Mouse (Mus musculus) intestine, embryonic 14.5 days (tissue): ENCODE results near the gene Usp5. TPM values are rescaled to one million over a fixed set of nuclear protein-coding genes. Genes with fewer than 3 reads are reported as not detected.

Source experiments
- ATAC-seq: fragments of 200-750 bp; cut with Nextera tagmentation; replicated peaks from 2 replicates; pipeline ENCODE4 v1.8.0; 2017; ENCODE audit warnings: low read depth, moderate number of reproducible peaks, moderate TSS enrichment, moderate library complexity; ENCODE audit not compliant: low FRiP score, low TSS enrichment
- DNase-seq: peaks from one replicate; pipeline ENCODE4 v3.0.0-alpha.2; 2018; ENCODE audit warnings: low spot score
- H3K27ac ChIP-seq: fragments of 300-500 bp; sonication (generic); 2 replicates; pipeline ENCODE4 v1.5.1; 2014; ENCODE audit warnings: low read depth, mild to moderate bottlenecking, control low read depth
- H3K27me3 ChIP-seq: fragments of 300-500 bp; sonication (generic); replicated peaks from 2 replicates; pipeline ENCODE4 v1.6.1; 2014; ENCODE audit warnings: low read length, control low read depth; ENCODE audit not compliant: control insufficient read depth, insufficient read depth
- H3K36me3 ChIP-seq: fragments of 300-500 bp; sonication (generic); 2 replicates; pipeline ENCODE4 v1.6.1; 2014; ENCODE audit warnings: low read length, control low read depth; ENCODE audit not compliant: control insufficient read depth, insufficient read depth
- H3K4me1 ChIP-seq: fragments of 300-500 bp; sonication (generic); replicated peaks from 2 replicates; pipeline ENCODE4 v1.6.1; 2014; ENCODE audit warnings: low read length, control low read depth, mixed read lengths; ENCODE audit not compliant: control insufficient read depth, insufficient read depth
- H3K4me2 ChIP-seq: fragments of 300-500 bp; sonication (generic); 2 replicates; pipeline ENCODE4 v1.6.1; 2014; ENCODE audit warnings: low read length
- H3K4me3 ChIP-seq: fragments of 300-500 bp; sonication (generic); 2 replicates; pipeline ENCODE4 v1.5.1; 2014; ENCODE audit warnings: low read depth, low read length, control low read depth, mixed read lengths
- H3K9ac ChIP-seq: fragments of 300-500 bp; sonication (generic); 2 replicates; pipeline ENCODE4 v1.6.1; 2014; ENCODE audit warnings: mild to moderate bottlenecking, low read length
- H3K9me3 ChIP-seq: fragments of 300-500 bp; sonication (generic); 2 replicates; pipeline ENCODE4 v1.6.1; 2016; ENCODE audit warnings: low read length, control low read depth; ENCODE audit not compliant: control insufficient read depth
- WGBS: fragments of 180-500 bp; shearing (Covaris S2); extraction: QIAGEN DNeasy Blood & Tissue Kit; methylation state at CpG from one replicate; pipeline ENCODE4 v1.1.7; 2014; 5-methylcytosine and 5-hydroxymethylcytosine counted together
- polyA plus RNA-seq: library from polyadenylated mRNA; unstranded; fragments of >200 nt; fragmentation: Nextera tagmentation; extraction: Ambion mirVana; gene quantifications from 2 replicates; pipeline ENCODE4 v1.2.1, GENCODE M21; 2014

Gene Usp5
- polyA plus RNA-seq, 1 experiment from 2014 or later: 126 TPM

DNA sequence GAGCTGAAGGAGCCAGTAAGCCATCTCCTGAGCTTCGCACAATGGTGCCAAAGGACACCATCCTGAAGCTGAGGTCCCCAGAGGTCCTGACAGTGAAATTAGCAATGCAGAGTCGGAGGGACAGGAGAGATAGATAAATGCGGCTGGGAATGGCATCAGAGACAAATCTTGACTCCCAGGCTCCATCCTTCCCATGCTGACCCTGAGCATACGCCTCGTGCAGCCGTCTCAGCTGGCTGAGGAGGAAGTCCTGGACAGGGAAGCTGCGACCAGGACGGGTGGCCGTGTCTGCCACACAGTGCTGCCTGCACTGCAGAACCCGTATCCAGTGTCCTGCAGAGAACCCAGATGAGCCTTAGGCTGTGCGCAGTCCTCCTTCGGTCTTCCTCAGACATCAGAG lies 25.4 kb upstream of the Usp5 start:
- no peaks in the 10 kb centered on the region for H3K9me3 ChIP-seq
- peaks cover 11% of the 10 kb centered on the region for H3K4me1 ChIP-seq
- H3K36me3 ChIP-seq: peaks cover 20% of the 10 kb centered on the region
- no peak overlapping the region for H3K4me2 ChIP-seq
- no peak overlapping the region for H3K27ac ChIP-seq
- H3K4me3 ChIP-seq: no peak overlapping the region
- DNase-seq (no peak), ATAC-seq (no peak)
- H3K27me3 ChIP-seq: no peaks in the 10 kb centered on the region
- WGBS: 71% methylated on average over 12 of the region's 12 CpGs
- H3K9ac ChIP-seq: no peak overlapping the region

DNA sequence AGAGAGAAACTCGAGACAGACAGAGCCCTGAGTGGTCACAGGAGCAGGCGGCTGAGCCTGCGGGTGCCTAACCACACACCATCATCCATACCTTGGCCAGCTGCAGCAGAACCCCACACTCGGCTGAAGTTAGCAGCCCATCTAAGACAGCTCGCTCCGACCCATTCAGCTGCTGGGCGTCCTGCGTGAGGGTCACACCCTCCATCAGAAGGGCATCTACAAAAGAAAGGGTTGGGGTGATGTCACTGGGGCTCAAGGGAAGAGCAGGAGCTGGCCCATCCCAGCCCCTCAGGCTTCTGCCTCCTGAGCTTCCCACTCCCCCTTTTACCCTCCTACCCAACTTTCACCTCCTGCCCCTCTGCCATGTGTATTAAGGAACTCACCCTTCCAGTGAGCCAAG lies 21.3 kb upstream of the Usp5 start:
- H3K27ac ChIP-seq: no peak overlapping the region
- no peak for ATAC-seq

DNA sequence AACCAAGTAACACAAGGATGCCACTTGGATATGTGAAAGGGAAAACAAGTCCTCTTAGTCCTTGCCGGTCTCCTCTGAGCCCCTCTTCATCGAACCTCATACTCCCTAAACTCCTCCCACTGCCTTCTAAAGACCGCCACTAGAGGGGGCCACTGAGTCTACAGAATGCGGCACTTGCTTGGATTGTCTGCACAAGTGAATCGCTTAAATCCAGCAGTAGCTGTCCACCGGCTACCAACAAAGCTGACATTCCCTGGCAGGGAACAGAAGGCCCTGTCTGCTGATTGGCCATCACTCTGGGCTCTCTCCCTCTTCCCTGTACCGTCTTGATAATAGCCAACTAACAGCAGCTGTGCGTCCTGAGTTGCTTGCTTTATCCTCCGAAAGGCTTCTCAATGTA lies 18.0 kb upstream of the Usp5 start:
- H3K9ac ChIP-seq: no peak overlapping the region

More for the DNA sequence above, 21.3 kb upstream of the Usp5 start:
- no peaks in the 10 kb centered on the region for H3K9me3 ChIP-seq
- 52% methylated on average over 8 of the region's 8 CpGs for WGBS
- H3K27me3 ChIP-seq: no peaks in the 10 kb centered on the region
- H3K9ac ChIP-seq: no peak overlapping the region
- no peak for DNase-seq
- no peak overlapping the region for H3K4me2 ChIP-seq
- 0 out of 2 replicates have a peak, but pooled peaks cover 5% of the 10 kb centered on the region for H3K4me1 ChIP-seq
- H3K36me3 ChIP-seq: peaks cover 27% of the 10 kb centered on the region
- no peak overlapping the region for H3K4me3 ChIP-seq

DNA sequence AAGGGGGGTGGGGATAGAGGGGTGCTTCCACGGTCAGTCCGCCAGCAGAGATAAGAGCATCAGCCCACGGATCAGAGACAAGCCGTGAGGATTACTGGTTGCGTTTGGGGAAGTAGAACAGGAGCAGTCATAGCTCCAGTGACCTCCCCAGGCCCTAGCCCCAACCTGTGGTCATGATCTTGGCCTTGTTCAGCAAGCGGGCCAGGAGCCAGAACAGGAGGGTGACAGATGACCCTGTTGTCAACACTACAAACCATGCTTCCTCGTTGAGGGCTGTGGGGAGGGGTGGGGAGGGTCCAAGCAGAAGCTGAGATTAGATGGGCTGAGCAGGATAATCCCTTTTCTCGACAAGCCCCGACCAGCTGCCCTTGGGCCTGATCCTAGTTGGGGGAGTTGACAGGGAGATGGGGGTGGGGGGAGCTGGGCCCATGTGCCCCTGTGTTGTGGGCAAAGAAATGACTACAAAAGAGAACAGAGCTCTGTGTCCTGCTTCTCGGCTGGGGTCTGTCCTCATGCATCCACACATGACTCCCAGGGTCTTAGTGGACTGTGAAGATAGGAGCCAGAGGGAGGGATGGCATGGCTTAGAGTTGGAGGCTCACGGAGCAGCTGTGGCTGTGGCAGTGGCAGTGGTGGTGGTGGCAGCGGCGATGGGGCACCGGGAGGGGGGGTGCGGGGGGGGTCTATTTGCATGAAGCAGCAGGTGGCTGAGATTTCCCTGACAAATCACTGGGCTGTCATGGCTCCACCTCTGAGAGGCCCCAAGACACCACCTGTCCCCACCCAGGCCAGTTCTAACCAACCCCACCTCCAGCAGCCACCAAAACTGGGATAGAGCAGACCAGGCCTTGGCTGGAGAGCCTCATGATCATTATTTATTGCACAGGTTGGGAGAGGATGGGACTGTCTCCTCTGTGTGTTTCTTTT lies 11.2 kb upstream of the Usp5 start, which contains the start of gene Gnb3:
Gnb3 (minus strand) TSS at position 35 of the 927 bp plus-strand sequence.
- DNase-seq: no peak
- Histone ChIP-seq H3K27ac (no peak within 1 kb of the TSS), H3K9ac (peak within 1 kb of the TSS; percentile 16; the same call in 1 of the 2 replicates), H3K4me2 (0 out of 2 replicates have a peak within 1 kb of the TSS, but pooled peaks have one; percentile 7), H3K4me3 (no peak within 1 kb of the TSS), H3K36me3 (peaks cover 17% of the 10 kb centered on the region), H3K4me1 (peaks cover 7% of the 10 kb centered on the region), H3K27me3 (no peaks in the 10 kb centered on the region), H3K9me3 (no peaks in the 10 kb centered on the region)
- WGBS: 33% methylated on average over 15 of the region's 15 CpGs
- 0 out of 2 replicates have a peak, but pooled peaks have one; percentile 16 for ATAC-seq

More for the DNA sequence above, 18.0 kb upstream of the Usp5 start:
- no peaks in the 10 kb centered on the region for H3K9me3 ChIP-seq
- H3K4me1 ChIP-seq: 0 out of 2 replicates have a peak, but pooled peaks cover 5% of the 10 kb centered on the region
- DNase-seq (peak; percentile 100), ATAC-seq (peak; percentile 45)
- no peaks in the 10 kb centered on the region for H3K27me3 ChIP-seq
- 10% methylated on average over 9 of the region's 9 CpGs for WGBS
- H3K4me3 ChIP-seq: no peak overlapping the region
- no peak overlapping the region for H3K4me2 ChIP-seq
- H3K36me3 ChIP-seq: peaks cover 29% of the 10 kb centered on the region
- no peak overlapping the region for H3K27ac ChIP-seq

DNA sequence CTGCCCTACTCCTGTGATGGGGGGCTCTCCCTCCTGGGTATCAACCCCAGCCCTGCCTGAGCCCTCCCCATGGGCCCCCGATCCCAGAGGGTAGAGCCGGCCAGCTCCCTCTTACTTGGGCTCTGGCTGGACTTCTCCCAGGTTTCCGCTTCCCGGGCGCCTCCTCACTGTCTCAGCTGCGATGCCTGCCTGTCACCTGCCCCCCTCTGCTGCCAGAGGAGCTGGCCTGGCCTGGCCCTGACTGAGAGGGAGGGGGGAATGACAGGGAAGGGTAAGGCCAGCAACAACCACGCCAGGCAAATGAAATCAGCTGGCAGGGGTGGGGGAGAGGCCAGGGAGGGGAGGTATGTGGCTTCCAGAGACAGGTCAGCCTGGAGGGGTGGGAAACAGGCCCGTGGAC lies 10.5 kb upstream of the Usp5 start:
- Histone ChIP-seq H3K4me1 (peaks cover 7% of the 10 kb centered on the region), H3K9ac (peak overlapping the region; percentile 16; the same call in 1 of the 2 replicates), H3K27ac (no peak overlapping the region), H3K36me3 (peaks cover 17% of the 10 kb centered on the region), H3K4me3 (no peak overlapping the region), H3K4me2 (0 out of 2 replicates have a peak overlapping the region, but pooled peaks have one; percentile 7), H3K27me3 (no peaks in the 10 kb centered on the region), H3K9me3 (no peaks in the 10 kb centered on the region)
- WGBS: 8% methylated on average over 8 of the region's 8 CpGs
- ATAC-seq (peak; percentile 34), DNase-seq (no peak)

DNA sequence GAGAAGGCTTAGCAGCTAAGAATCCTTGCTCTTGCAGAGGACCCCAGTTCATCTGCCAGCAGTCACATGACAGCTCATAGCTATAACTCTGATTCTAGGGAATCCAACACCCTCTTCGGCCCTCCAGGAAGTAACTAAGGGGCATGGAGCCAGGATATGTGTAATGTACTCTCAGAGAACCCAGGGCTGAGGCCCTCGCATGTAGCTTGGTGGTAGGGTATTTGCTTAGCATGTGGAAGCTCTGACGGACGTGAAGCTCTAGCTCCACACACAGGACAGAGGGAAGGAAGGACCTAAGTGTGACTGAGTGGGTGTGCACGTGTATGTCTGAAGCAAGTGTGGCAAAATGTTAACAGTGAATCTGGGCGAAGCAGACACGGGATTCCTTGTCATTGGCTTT lies 7.1 kb upstream of the Usp5 start:
- Histone ChIP-seq H3K27ac (no peak overlapping the region), H3K4me3 (no peak overlapping the region), H3K4me2 (no peak overlapping the region), H3K4me1 (peaks cover 7% of the 10 kb centered on the region), H3K27me3 (no peaks in the 10 kb centered on the region), H3K9me3 (no peaks in the 10 kb centered on the region), H3K9ac (no peak overlapping the region), H3K36me3 (peaks cover 35% of the 10 kb centered on the region)
- WGBS: 75% methylated on average over 7 of the region's 7 CpGs
- no peak for DNase-seq
- no peak for ATAC-seq

DNA sequence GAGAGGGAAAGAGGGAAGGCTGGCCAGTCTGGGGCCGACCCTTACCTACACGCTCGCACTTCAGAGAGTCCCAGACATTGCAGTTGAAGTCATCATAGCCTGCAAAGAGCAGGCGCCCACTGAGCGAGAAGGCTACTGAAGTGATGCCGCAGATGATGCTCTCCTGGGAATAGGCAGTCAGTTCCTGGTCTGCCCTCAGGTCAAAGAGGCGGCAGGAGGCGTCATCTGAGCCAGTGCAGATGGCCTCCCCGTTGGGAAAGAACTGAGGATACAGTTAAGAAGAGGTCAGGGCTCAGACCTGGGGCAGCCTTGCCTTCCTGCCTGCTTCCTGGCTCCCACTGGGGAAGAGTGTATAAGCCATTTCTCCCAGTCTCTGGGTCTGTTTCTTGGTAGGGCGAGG lies 6.2 kb upstream of the Usp5 start:
- Histone ChIP-seq H3K4me2 (no peak overlapping the region), H3K4me3 (no peak overlapping the region), H3K36me3 (peaks cover 35% of the 10 kb centered on the region), H3K9ac (no peak overlapping the region), H3K27me3 (no peaks in the 10 kb centered on the region), H3K27ac (no peak overlapping the region), H3K9me3 (no peaks in the 10 kb centered on the region), H3K4me1 (peaks cover 11% of the 10 kb centered on the region)
- DNase-seq: no peak
- 63% methylated on average over 10 of the region's 10 CpGs for WGBS
- no peak for ATAC-seq

DNA sequence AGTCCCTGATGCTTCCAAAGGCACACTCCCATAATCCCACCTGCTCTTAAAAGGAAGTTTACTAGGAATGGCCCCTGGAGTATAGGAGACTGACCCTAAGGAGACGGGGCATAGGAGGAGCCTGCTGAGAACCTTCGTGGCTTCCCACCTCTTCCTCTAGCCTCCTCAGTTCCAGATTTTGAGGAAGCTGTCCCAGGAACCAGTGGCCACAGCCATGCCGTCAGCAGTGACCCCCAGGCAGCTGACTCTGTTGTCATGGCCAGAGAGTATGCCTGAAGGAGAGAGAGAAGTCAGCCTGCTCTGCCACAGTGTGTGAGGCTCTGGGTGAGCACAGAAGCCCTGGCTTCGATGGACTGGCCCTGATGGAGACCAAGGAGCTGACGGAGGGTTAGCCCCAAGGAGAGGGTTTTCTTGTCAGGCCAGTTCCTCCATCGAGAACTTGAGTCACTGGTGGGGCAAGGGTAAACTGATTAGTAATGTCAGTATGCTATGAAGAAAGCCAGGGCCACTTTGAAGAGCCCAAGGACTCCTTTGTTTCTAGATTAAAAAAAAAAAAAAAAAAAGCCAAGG lies 5.3 kb upstream of the Usp5 start:
- 80% methylated on average over 6 of the region's 6 CpGs for WGBS
- no peak for ATAC-seq
- no peak overlapping the region for H3K4me2 ChIP-seq
- H3K4me3 ChIP-seq: no peak overlapping the region
- H3K4me1 ChIP-seq: peaks cover 8% of the 10 kb centered on the region; the same call in 1 of the 2 replicates
- H3K9ac ChIP-seq: no peak overlapping the region
- H3K9me3 ChIP-seq: no peaks in the 10 kb centered on the region
- no peaks in the 10 kb centered on the region for H3K27me3 ChIP-seq
- DNase-seq: no peak
- no peak overlapping the region for H3K27ac ChIP-seq
- H3K36me3 ChIP-seq: peaks cover 35% of the 10 kb centered on the region
